In genomic region chr10:126845309-126845911, GRCm38 (mm10) we compare ENCODE assay signal across 8 mouse cellular contexts. TPM values are rescaled to one million over a fixed set of nuclear protein-coding genes. Genes with fewer than 3 reads are reported as not detected.
A peak's percentile ranks its signal among the peaks of the same experiment; 100 is the strongest.
DNase-seq lines count a peak whose midpoint lies in the region; ATAC-seq and TF ChIP-seq lines count a peak whose summit lies in the region.

No protein-coding gene starts in this region.

- no peak for DNase-seq in heart, postnatal 0 days (ENCODE audit: low spot score)
- DNase-seq in heart, postnatal 4 days = no peak
- DNase-seq in embryonic facial prominence, embryonic 14.5 days (ENCODE audit: low spot score) = peak; percentile 47
- DNase-seq in layer of hippocampus, adult 18-20 months (ENCODE audit: low spot score in 2 of 2) = peak; percentile 42 to 81
- no peak for DNase-seq in liver, postnatal 0 days
- peak; percentile 43 for DNase-seq in yolk sac, embryonic 10.5 days (ENCODE audit: low spot score)
- DNase-seq in ovary, postnatal 14 days (ENCODE audit: low spot score) = no peak
- no peak for DNase-seq in spleen, adult 12 weeks (ENCODE audit: low spot score)

- no peak for ATAC-seq in heart, postnatal 0 days (ENCODE audit: insufficient read depth, low read depth)
- ATAC-seq in embryonic facial prominence, embryonic 14.5 days (ENCODE audit: low read depth) = peak; percentile 50; the same call in 1 of the 2 replicates
- ATAC-seq in liver, postnatal 0 days = no peak

- no peak overlapping the region for H3K4me3 ChIP-seq in heart, postnatal 0 days (ENCODE audit: low read depth, low read length)
- H3K4me3 ChIP-seq in embryonic facial prominence, embryonic 14.5 days (ENCODE audit: low read depth, low read length) = no peak overlapping the region
- no peak overlapping the region for H3K4me3 ChIP-seq in liver, postnatal 0 days (ENCODE audit: low read depth, low read length)

- 0 out of 2 replicates have a peak, but pooled peaks cover 3% of the 10 kb centered on the region for H3K4me1 ChIP-seq in heart, postnatal 0 days (ENCODE audit: control insufficient read depth, insufficient read depth)
- H3K4me1 ChIP-seq in embryonic facial prominence, embryonic 14.5 days (ENCODE audit: control insufficient read depth, insufficient read depth, low read length) = peaks cover 9% of the 10 kb centered on the region; the same call in 1 of the 2 replicates
- H3K4me1 ChIP-seq in liver, postnatal 0 days (ENCODE audit: insufficient read depth) = no peaks in the 10 kb centered on the region

- TF ChIP-seq EP300 in heart, postnatal 0 days (IDR thresholded peaks at IDR 0.05; ENCODE audit: low read depth) = no peak
- TF ChIP-seq EP300 in liver, postnatal 0 days (IDR thresholded peaks at IDR 0.05; ENCODE audit: low read depth) = no peak

- no peak overlapping the region for H3K9ac ChIP-seq in heart, postnatal 0 days (replicated peaks; ENCODE audit: low read depth, low read length)
- 0 out of 2 replicates have a peak overlapping the region, but pooled peaks have one; percentile 22 for H3K9ac ChIP-seq in embryonic facial prominence, embryonic 14.5 days (ENCODE audit: low read depth, low read length)
- H3K9ac ChIP-seq in liver, postnatal 0 days (replicated peaks) = no peak overlapping the region

- WGBS in heart, postnatal 0 days = 41% methylated on average over 10 of the region's 10 CpGs
- 20% methylated on average over 10 of the region's 10 CpGs for WGBS in embryonic facial prominence, embryonic 14.5 days
- WGBS in liver, postnatal 0 days (ENCODE audit: insufficient replicate concordance) = 58% methylated on average over 10 of the region's 10 CpGs

- TF ChIP-seq CTCF in heart, postnatal 0 days (IDR thresholded peaks at IDR 0.05; ENCODE audit: low read depth) = no peak
- no peak for TF ChIP-seq CTCF in liver, postnatal 0 days (IDR thresholded peaks at IDR 0.05; ENCODE audit: low read depth)

- 0 out of 2 replicates have a peak overlapping the region, but pooled peaks have one; percentile 12 for H3K4me2 ChIP-seq in heart, postnatal 0 days (ENCODE audit: low read depth, low read length)
- H3K4me2 ChIP-seq in embryonic facial prominence, embryonic 14.5 days (ENCODE audit: low read depth, low read length) = peak overlapping the region; percentile 27
- peak overlapping the region; percentile 4; the same call in 1 of the 2 replicates for H3K4me2 ChIP-seq in liver, postnatal 0 days (ENCODE audit: low read depth, low read length)

- H3K9me3 ChIP-seq in heart, postnatal 0 days (replicated peaks; ENCODE audit: control insufficient read depth, low read length) = no peaks in the 10 kb centered on the region
- H3K9me3 ChIP-seq in embryonic facial prominence, embryonic 14.5 days (ENCODE audit: control insufficient read depth, low read length) = 0 out of 2 replicates have a peak, but pooled peaks cover 5% of the 10 kb centered on the region
- H3K9me3 ChIP-seq in liver, postnatal 0 days (ENCODE audit: low read length) = no peaks in the 10 kb centered on the region

- H3K36me3 ChIP-seq in heart, postnatal 0 days (replicated peaks; ENCODE audit: control insufficient read depth, insufficient read depth, low read length) = no peaks in the 10 kb centered on the region
- H3K36me3 ChIP-seq in embryonic facial prominence, embryonic 14.5 days (ENCODE audit: control insufficient read depth, insufficient read depth, low read length) = no peaks in the 10 kb centered on the region
- H3K36me3 ChIP-seq in liver, postnatal 0 days (replicated peaks; ENCODE audit: insufficient read depth, low read length) = no peaks in the 10 kb centered on the region

- H3K27ac ChIP-seq in heart, postnatal 0 days (ENCODE audit: low read depth) = no peak overlapping the region
- peak overlapping the region; percentile 39; the same call in 1 of the 2 replicates for H3K27ac ChIP-seq in embryonic facial prominence, embryonic 14.5 days (replicated peaks; ENCODE audit: low read depth, low read length)
- no peak overlapping the region for H3K27ac ChIP-seq in liver, postnatal 0 days (ENCODE audit: low read depth)

- H3K27me3 ChIP-seq in heart, postnatal 0 days (ENCODE audit: control insufficient read depth, insufficient read depth, low read length) = no peaks in the 10 kb centered on the region
- no peaks in the 10 kb centered on the region for H3K27me3 ChIP-seq in embryonic facial prominence, embryonic 14.5 days (replicated peaks; ENCODE audit: control insufficient read depth, insufficient read depth, low read length)
- no peaks in the 10 kb centered on the region for H3K27me3 ChIP-seq in liver, postnatal 0 days (ENCODE audit: insufficient read depth, low read length)

RNA-seq across cellular contexts. Expression of gene Atp23, which starts 55.7 kb away (rescaled TPM):
- total RNA-seq in heart, postnatal 0 days (2014; rRNA removed; ENCODE audit: low replicate concordance) = 0.46 and 10.2 TPM in 2 replicates
- 7.8 and 8.5 TPM in 2 replicates for polyA plus RNA-seq in heart, postnatal 0 days (2015; fragmentation: Nextera tagmentation; extraction: Ambion mirVana)
- total RNA-seq in heart, postnatal 4 days (2021) = 1 to 10 TPM; 3.7 to 3.9 TPM
- 16.7 and 20.6 TPM in 2 replicates for polyA plus RNA-seq in embryonic facial prominence, embryonic 14.5 days (2014; fragmentation: Nextera tagmentation; extraction: Ambion mirVana)
- 1 to 10 TPM; 7.4 to 8.9 TPM for total RNA-seq in layer of hippocampus, adult 18-20 months (2021)
- 5.8 and 7.1 TPM in 2 replicates for polyA plus RNA-seq in liver, postnatal 0 days (2015; fragmentation: Nextera tagmentation; extraction: Ambion mirVana)

Comparison
In these comparisons a context has a peak if more than half of its experiments do, and no peak if none do; other contexts are left out.
1. DNase-seq: peak in embryonic facial prominence, embryonic 14.5 days (single experiment), layer of hippocampus, adult 18-20 months (2 of 2) and yolk sac, embryonic 10.5 days (single experiment); none in heart, postnatal 0 days (single experiment), heart, postnatal 4 days (single experiment), liver, postnatal 0 days (single experiment), ovary, postnatal 14 days (single experiment) and spleen, adult 12 weeks (single experiment).
2. Peak in every context shown above with its lines, with median percentiles within 50 percentile points of each other: H3K4me2 ChIP-seq.